Mouse (Mus musculus) heart, postnatal 0 days (tissue): ENCODE results near the gene Prss2.

Experiments
- CTCF ChIP-seq: IDR thresholded peaks from 2 replicates; pipeline ENCODE4 v1.5.1; 2016; ENCODE audit warnings: antibody characterized with exemption, control low read depth, low read depth
- EP300 ChIP-seq: IDR thresholded peaks from 2 replicates; pipeline ENCODE4 v1.6.1; 2016; ENCODE audit warnings: antibody characterized with exemption, low read depth

- TF ChIP-seq CTCF, result no peak
- TF ChIP-seq EP300, result no peak
Measured at GRCm38 (mm10) chr6:41569078-41569477, 47.5 kb downstream of the Prss2 start.
